Mouse (Mus musculus) spleen, postnatal 14 days (tissue): ENCODE data around the gene Clstn2.

Experiments
- DNase-seq, 2 experiments: peaks; one replicate each; pipeline ENCODE4 v3.0.0; 2021 to 2022; ENCODE audit warnings: low spot score in 2 of 2

Gene Clstn2

DNA sequence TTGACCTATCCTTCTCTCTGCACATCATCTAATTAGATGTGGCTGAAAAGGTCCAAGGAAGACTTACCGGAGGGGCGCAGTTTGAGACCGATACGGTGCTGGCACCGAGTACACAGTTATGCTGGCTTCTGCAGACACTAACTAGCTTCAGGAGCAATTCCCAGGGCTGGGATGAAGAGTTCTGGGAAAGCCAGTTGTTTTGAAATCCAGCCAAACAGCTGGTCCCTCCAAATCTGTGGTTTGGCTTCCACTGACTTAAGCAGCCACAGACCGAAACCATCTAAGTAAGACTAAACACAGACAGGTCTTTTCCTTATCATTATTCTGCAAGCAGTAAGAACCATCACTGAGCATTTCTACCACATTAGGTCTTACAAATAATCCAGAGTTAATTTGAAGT lies 558.1 kb downstream of the Clstn2 start:
- no peak for DNase-seq

DNA sequence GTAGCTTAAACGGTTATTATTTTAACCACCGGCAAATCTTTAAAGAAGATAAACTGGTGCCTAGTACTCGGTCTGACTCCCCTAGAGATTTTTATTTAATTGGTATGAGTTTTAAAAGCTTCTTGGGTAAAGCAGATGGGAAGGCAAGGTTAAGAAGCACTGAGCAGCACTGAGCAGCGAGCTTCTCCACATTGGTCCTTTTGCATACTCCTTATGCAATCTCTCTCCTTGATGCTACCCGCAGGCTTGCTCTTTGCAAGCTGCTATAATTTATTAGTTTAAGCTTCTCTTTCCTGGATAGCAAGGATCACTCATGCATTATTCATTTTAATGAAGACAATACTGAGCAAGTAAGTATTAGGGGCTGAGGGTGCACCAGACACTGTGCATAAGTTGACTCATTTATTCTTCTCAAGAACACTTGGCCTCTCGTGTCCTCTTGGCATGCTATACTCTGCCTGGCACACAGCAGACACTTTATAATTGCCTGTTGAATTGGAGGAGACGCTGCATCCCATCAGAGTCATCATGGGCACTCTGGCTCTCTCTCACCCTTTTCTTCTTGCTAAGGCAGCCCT lies 561.9 kb downstream of the Clstn2 start:
- no peak for DNase-seq

DNA sequence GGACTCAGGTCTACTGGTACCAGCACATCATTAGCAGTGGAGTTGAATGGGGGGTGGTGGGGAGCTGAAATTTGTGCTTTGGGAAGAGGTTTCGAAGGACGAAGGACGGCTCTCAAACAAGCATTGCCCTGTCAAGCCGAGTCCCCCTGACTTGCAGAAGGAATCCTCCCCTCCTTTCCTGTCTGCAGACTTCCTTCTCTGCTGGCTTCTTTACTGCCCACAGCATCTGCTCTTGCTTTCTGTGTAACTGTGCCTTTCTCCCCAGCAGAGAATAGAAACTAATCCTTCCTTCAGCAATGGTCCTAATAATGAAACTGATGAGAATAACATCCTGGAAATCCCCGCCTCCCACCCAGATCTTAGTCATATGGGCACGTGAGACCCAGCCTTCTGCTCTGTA lies 572.5 kb downstream of the Clstn2 start:
- no peak for DNase-seq

DNA sequence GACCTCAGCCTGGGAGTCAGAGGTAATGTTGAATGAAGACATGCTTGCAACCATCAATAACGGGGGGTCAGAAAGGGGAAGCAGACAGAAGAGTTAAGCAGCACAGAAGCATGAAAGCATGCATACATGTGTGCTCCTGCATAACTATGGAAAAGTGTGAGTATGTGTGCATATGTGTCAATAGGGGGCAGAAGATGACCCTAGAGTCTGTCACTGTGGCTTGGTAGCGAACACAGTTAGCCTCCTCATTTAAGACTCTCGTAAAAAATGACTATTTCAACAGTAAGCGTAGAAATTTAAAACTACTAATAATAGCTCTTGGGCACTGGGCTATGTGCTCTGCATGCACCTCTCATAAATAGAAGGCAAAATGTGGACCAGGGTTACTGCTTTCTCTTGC lies 573.2 kb downstream of the Clstn2 start:
- no peak for DNase-seq

DNA sequence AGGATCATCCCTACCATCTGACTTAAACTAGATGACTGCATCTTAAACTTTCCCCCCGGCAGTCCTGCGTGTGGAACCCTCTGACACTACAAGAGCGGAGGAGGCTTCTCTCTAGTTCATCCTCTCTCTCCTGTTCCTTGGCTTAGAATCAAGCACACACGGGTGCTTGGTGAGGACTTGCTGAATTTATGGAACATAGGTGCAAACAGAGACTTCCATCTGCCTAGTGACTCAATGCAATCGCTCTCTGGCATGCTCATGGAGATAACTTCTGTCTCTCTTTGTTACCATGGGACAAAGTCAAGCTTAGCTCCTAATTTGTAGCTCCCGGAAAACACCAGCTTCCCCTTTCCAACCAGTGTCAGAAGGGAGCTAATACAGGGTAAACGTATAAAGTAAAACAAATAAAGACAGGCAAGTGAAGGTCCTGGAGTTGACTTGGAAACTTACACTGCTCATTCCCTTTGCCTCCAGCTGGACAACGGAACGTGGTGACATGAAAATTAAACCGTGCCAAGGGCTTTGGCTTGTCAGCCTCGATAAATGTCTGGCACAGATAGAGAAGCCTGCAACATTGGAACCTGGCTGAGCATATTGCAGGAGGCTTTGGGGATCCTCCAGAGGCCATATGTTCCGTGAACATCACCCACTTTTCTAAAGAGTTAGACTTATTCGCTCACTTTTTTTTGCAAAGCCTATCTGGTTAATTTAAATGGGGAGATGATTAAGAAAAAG lies 583.5 kb downstream of the Clstn2 start:
- no peak for DNase-seq

GRCm38 (mm10) chr9:97439872-97440636 lies 592.9 kb downstream of the Clstn2 start:
- DNase-seq, result no peak

DNA sequence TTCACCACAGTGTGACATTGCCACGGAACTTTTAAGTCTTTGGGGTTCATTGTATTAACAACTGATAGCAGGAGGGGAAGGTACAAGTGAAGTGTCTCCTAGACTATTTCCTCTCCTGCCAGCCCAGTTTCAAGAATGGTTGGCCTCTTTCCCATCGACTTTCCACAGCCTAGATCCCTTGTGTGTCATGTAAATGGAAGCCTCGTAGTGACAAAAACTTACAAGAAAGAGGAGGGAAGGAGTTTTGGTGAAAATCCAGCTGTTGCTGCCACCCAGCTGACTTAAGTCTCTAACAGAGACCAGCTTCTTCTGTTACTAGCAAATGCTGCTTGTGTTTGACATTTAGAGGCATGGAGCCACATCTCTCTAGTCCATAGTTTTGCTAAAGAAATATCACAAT lies 598.3 kb downstream of the Clstn2 start:
- no peak for DNase-seq

DNA sequence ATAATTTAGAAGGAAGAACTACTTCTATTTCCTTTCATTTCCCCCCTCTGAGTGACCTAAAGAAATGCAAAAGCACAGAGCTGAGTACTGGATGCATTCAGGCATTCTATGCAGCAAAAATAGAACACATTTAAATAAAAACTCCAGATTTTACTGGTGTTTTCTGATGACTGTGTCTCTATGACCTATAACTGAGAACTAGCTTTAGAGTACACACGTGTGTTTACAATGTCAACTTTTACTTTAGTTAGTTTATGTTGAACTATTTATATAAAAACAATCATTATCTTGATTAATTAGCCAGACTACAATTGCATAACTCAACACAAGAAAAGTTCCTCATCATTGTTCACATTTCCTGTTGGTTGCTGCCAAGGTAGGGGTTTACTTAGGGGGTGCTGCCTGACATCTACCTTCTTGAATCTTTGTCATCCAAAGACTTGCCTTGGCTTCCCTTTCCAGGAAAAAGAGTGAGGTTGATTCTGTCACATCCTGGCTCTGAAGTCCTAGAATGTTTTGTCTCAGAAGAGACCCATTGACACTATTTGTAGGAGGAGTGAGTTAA lies 603.0 kb downstream of the Clstn2 start:
- DNase-seq, result no peak

DNA sequence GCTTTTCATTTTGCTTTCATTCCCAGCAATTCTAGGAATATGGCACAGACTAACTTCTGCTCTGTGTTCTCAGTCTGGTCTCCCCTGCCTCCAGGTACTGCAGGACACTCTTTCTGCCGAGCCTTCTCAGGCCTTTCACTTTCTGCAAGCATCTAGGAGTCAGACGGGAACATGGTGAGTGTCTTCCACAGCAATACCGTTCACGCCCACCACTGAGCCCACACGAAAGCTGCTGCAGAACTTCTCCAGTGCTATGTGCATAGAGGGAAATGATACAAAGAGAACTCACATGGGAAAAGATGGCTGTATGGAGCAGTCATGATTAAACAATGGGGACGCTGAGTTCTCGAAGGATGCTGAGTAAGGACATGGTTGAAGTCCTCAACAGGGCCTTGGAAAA lies 604.9 kb downstream of the Clstn2 start:
- DNase-seq, result no peak

GRCm38 (mm10) chr9:97420896-97421295 lies 612.1 kb downstream of the Clstn2 start:
- no peak for DNase-seq

- DNase-seq, result no peak
These were observed 617.9 kb downstream of the Clstn2 start for GRCm38 (mm10) chr9:97414876-97415668.

DNA sequence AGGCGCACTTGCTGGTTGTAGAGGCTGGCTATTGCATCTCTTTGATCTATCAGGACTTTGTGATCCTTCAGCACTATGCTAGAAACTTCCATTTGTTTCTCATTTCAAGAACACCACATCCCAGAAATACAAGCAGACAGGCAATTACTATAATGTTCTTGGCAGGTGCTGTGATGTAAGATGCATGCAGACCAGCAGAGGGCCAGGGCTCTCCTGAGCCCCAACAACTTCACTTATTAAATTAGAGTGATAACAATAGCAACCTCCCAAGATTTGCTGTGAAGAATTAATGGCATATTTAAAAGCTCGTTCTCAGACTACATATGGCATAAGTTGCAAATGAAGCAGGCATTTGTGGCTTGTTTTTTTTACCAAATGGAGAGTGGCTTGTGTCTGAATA lies 624.8 kb downstream of the Clstn2 start:
- DNase-seq, result no peak
